Mouse (Mus musculus): ENCODE measurements around the gene Shisa2.

Shisa2 gene

GRCm38 (mm10) chr14:59632067-59632466 is 7.0 kb downstream of the Shisa2 start:
- DNase-seq (ENCODE audit: low spot score): no peak

GRCm38 (mm10) chr14:59633295-59633898 is 8.3 kb downstream of the Shisa2 start:
- DNase-seq (ENCODE audit: low spot score): no peak

GRCm38 (mm10) chr14:59633988-59634387 is 8.9 kb downstream of the Shisa2 start:
- no peak for DNase-seq (ENCODE audit: low spot score)

GRCm38 (mm10) chr14:59638906-59639703 is 14.0 kb downstream of the Shisa2 start:
- no peak for DNase-seq (ENCODE audit: low spot score)

- no peak for DNase-seq (ENCODE audit: low spot score)
These were observed 16.7 kb downstream of the Shisa2 start for GRCm38 (mm10) chr14:59641856-59642255.

- no peak for DNase-seq (ENCODE audit: low spot score)
These were observed 18.5 kb downstream of the Shisa2 start for GRCm38 (mm10) chr14:59643582-59643981.

GRCm38 (mm10) chr14:59644166-59644565 is 19.1 kb downstream of the Shisa2 start:
- no peak for DNase-seq (ENCODE audit: low spot score)

GRCm38 (mm10) chr14:59644896-59645295 is 19.8 kb downstream of the Shisa2 start:
- DNase-seq (ENCODE audit: low spot score): no peak

GRCm38 (mm10) chr14:59646826-59647697 is 22.0 kb downstream of the Shisa2 start:
- no peak for DNase-seq (ENCODE audit: low spot score)

GRCm38 (mm10) chr14:59648611-59649010 is 23.5 kb downstream of the Shisa2 start:
- no peak for DNase-seq (ENCODE audit: low spot score)

GRCm38 (mm10) chr14:59649337-59649736 is 24.2 kb downstream of the Shisa2 start:
- no peak for DNase-seq (ENCODE audit: low spot score)

- DNase-seq (ENCODE audit: low spot score): no peak
These were observed 31.5 kb downstream of the Shisa2 start for GRCm38 (mm10) chr14:59656591-59656990.

- no peak for DNase-seq (ENCODE audit: low spot score)
These were observed 32.0 kb downstream of the Shisa2 start for GRCm38 (mm10) chr14:59657098-59657497.

- no peak for DNase-seq (ENCODE audit: low spot score)
These were observed 47.9 kb downstream of the Shisa2 start for GRCm38 (mm10) chr14:59672893-59673515.

GRCm38 (mm10) chr14:59674556-59674955 is 49.4 kb downstream of the Shisa2 start:
- no peak for DNase-seq (ENCODE audit: low spot score)

- no peak for DNase-seq (ENCODE audit: low spot score)
These were observed 50.2 kb downstream of the Shisa2 start for GRCm38 (mm10) chr14:59675330-59675729.

GRCm38 (mm10) chr14:59677598-59678003 is 52.5 kb downstream of the Shisa2 start:
- no peak for DNase-seq (ENCODE audit: low spot score)
